Mouse (Mus musculus) left cerebral cortex, postnatal 25 days (tissue): ENCODE measurements around the gene Id4. TPM values are rescaled to one million over a fixed set of nuclear protein-coding genes. Genes with fewer than 3 reads are reported as not detected.

Experiments
- DNase-seq, 2 experiments: peaks; one replicate each; pipeline ENCODE4 v3.0.0; 2022; ENCODE audit warnings: low spot score in 2 of 2, mixed read lengths in 1 of 2
- intact Hi-C: fragments of 180-260 bp; cut with DNase I; formaldehyde crosslinking; loops from one replicate; pipeline ENCODE4 v1.15.1; 2025
- total RNA-seq, 2 experiments: library from RNA; stranded (reverse); gene quantifications; 2 replicates each; pipeline ENCODE4 v1.2.3; 2021

Id4 gene
- total RNA-seq, 2 experiments from 2014 or later: 36.2 to 42.2 TPM

DNA sequence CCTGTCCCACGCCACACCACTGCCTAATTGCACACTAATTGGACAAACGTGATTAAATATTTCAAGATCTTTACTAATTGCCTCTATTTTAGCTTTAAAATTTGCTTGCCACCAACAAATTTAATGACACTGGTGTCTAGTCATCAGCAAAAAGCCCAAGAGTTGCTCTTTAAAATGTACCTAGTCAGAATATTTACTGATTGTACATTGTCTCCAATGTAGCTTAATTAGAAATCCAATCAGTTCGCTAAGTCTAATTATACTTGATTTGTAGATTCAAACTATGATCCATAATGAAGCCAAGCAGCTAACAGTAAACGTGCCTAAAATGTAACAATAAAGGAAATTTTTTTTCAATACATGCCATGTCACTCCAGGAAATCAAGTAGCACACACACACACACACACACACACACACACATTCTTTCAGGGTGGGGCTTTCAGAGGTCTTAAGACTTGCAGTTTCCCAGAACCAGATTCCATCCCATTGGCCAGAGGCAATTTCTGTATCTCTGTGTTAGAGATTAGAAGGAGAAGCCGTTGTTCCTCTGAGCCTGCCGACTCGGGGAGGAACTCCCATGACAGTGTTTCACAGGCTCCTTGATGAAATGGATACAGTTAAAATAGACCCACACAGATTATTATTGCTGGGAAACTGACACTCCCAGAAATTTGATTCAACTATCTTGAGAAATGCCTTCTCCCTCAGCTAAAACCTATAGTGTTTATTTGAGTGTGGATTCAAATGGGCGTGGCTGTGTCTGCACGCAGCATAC lies 24.1 kb downstream of the Id4 start:
- no peak for DNase-seq
- intact Hi-C loops: no loop called here

DNA sequence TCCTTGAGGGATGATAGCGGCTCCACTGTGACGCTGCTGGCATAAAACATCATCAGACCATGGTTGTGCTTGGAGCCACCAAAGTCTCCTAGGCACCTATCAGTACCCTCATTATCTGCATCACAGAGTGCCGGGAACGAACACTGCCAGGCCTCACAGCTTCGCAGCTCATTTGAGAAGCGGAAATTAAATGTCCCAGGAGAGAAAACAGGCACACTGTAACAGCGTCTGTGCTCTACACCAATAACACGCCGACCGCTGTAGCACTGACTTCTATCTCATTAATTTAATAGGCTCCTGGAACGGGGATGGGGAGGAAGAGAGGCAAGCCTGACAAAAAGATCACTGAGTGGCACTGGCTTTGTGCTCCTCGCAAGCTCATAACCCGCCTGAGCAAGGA lies 29.4 kb downstream of the Id4 start:
- no peak for DNase-seq
- intact Hi-C loops: no loop called here

DNA sequence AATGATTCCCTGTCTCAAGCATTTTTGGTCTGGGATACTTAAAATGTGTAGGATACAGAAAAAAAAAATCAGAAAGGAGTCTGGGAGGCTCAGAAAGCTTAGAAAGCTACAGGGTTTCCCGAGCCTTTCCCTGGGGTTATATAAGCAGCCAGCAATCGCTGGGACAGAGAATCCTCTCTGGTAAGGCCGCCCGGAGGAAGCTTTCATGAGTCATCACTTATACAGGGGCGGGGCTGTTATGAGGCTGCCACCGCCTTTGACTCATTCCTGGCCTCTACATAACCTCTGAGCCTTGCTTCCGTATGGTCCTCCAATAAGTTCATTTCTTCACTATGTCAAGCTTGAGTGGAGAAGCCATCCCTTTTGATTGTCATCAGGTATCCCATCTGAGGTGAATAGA lies 53.5 kb downstream of the Id4 start:
- intact Hi-C loops: no loop called here
- DNase-seq: no peak
